In genomic region chr9:66980458-66980857, GRCm38 (mm10) we compare ENCODE assay signal across 9 mouse cellular contexts. TPM values are rescaled to one million over a fixed set of nuclear protein-coding genes. Genes with fewer than 3 reads are reported as not detected.
DNase-seq lines count a peak whose midpoint lies in the region; ATAC-seq and TF ChIP-seq lines count a peak whose summit lies in the region.
"Had no signal": no experiment of that assay in that cellular context is flagged by ENCODE, and none has a peak within 500 bp of the region (broad histone marks: within the 10 kb centered on the region; RNA-seq: fewer than 3 reads in every experiment).

No protein-coding gene starts in this region.

- no peaks in the 10 kb centered on the region for H3K36me3 ChIP-seq in heart, postnatal 0 days (replicated peaks; ENCODE audit: control insufficient read depth, insufficient read depth, low read length)
- no peaks in the 10 kb centered on the region for H3K36me3 ChIP-seq in splenic B cell, adult 2 months (ENCODE audit: control insufficient read depth, insufficient read depth, low read length, poor library complexity, severe bottlenecking)
- H3K36me3 ChIP-seq: limb, embryonic 12.5 days had no signal

- no peaks in the 10 kb centered on the region for H3K27me3 ChIP-seq in heart, postnatal 0 days (ENCODE audit: control insufficient read depth, insufficient read depth, low read length)
- H3K27me3 ChIP-seq in splenic B cell, adult 2 months (ENCODE audit: control insufficient read depth, insufficient read depth, low read length, poor library complexity, severe bottlenecking), result no peaks in the 10 kb centered on the region
- H3K27me3 ChIP-seq: limb, embryonic 12.5 days had no signal

- peak; percentile 91 for TF ChIP-seq CTCF in heart, postnatal 0 days (IDR thresholded peaks at IDR 0.05; ENCODE audit: low read depth)

- H3K4me2 ChIP-seq in heart, postnatal 0 days (ENCODE audit: low read depth, low read length), result no peak overlapping the region
- H3K4me2 ChIP-seq: limb, embryonic 12.5 days had no signal

- no peak overlapping the region for H3K27ac ChIP-seq in heart, postnatal 0 days (ENCODE audit: low read depth)
- H3K27ac ChIP-seq: limb, embryonic 12.5 days had no signal

- ATAC-seq in heart, postnatal 0 days (ENCODE audit: insufficient read depth, low read depth), result peak; percentile 79

- no peak overlapping the region for H3K9ac ChIP-seq in heart, postnatal 0 days (replicated peaks; ENCODE audit: low read depth, low read length)
- H3K9ac ChIP-seq: limb, embryonic 12.5 days had no signal

- no peaks in the 10 kb centered on the region for H3K9me3 ChIP-seq in heart, postnatal 0 days (replicated peaks; ENCODE audit: control insufficient read depth, low read length)
- H3K9me3 ChIP-seq: limb, embryonic 12.5 days had no signal

- 5% methylated on average over 5 of the region's 5 CpGs for WGBS in heart, postnatal 0 days

- TF ChIP-seq EP300 in heart, postnatal 0 days (IDR thresholded peaks at IDR 0.05; ENCODE audit: low read depth), result no peak

- peak; percentile 31 to 78 for DNase-seq in heart, adult 18-20 months
- no peak for DNase-seq in heart, postnatal 25 days (ENCODE audit: low spot score)
- DNase-seq in MEL-GATA-1-ER (ENCODE audit: extremely low read depth, low read depth), result peak; percentile 71
- DNase-seq in cerebellum, postnatal 14 days, result peak; percentile 67 to 86
- peak; percentile 42 for DNase-seq in heart, postnatal 0 days (ENCODE audit: low spot score)
- peak; percentile 36 to 42 for DNase-seq in layer of hippocampus, postnatal 36 days
- DNase-seq in lung, postnatal 4 days, result peak; percentile 74 to 87
- DNase-seq in splenic B cell, adult 2 months (ENCODE audit: low read depth, low spot score), result peak; percentile 87

- intact Hi-C loops in heart, postnatal 25 days (cut with DNase I), result no loop called here

- no peaks in the 10 kb centered on the region for H3K4me1 ChIP-seq in heart, postnatal 0 days (ENCODE audit: control insufficient read depth, insufficient read depth)

- H3K4me3 ChIP-seq in heart, postnatal 0 days (ENCODE audit: low read depth, low read length), result no peak overlapping the region
- H3K4me3 ChIP-seq: limb, embryonic 12.5 days had no signal

RNA-seq across cellular contexts. Expression of gene Lactb, which starts 5.2 kb away (rescaled TPM):
- 10 to 100 TPM; 23.2 to 24.4 TPM for total RNA-seq in heart, adult 18-20 months (2021)
- 10 to 100 TPM; 21.2 to 22.5 TPM for total RNA-seq in heart, postnatal 25 days (2021)
- total RNA-seq in heart, postnatal 0 days (2014; rRNA removed; ENCODE audit: low replicate concordance), result 6.4 and 14.5 TPM in 2 replicates
- 12.2 and 13.8 TPM in 2 replicates for polyA plus RNA-seq in heart, postnatal 0 days (2015; fragmentation: Nextera tagmentation; extraction: Ambion mirVana)
- 10 to 100 TPM; 13.9 to 14.4 TPM for total RNA-seq in layer of hippocampus, postnatal 36 days (2021)

RNA-seq across cellular contexts. Expression of gene Rps27l, which starts 34.6 kb away (rescaled TPM):
- 100 to 1,000 TPM; 151 to 172 TPM for total RNA-seq in heart, adult 18-20 months (2021)
- total RNA-seq in heart, postnatal 25 days (2021), result 100 to 1,000 TPM; 180 to 195 TPM
- total RNA-seq in heart, postnatal 0 days (2014; rRNA removed; ENCODE audit: low replicate concordance), result 204 and 235 TPM in 2 replicates
- 568 and 607 TPM in 2 replicates for polyA plus RNA-seq in heart, postnatal 0 days (2015; fragmentation: Nextera tagmentation; extraction: Ambion mirVana)
- 10 to 100 TPM; 37.9 to 44.7 TPM for total RNA-seq in layer of hippocampus, postnatal 36 days (2021)
